Mouse (Mus musculus): ENCODE results near the gene Zfp788. TPM values are rescaled to one million over a fixed set of nuclear protein-coding genes. Genes with fewer than 3 reads are reported as not detected.
"Not testable (repeated sequence)": the region's sequence is repeated elsewhere in the genome, so short reads cannot be mapped to it uniquely, and the experiment has no call there.

Zfp788 gene
- polyA plus RNA-seq, 1 experiment from 2014 or later: 5.9 TPM

DNA sequence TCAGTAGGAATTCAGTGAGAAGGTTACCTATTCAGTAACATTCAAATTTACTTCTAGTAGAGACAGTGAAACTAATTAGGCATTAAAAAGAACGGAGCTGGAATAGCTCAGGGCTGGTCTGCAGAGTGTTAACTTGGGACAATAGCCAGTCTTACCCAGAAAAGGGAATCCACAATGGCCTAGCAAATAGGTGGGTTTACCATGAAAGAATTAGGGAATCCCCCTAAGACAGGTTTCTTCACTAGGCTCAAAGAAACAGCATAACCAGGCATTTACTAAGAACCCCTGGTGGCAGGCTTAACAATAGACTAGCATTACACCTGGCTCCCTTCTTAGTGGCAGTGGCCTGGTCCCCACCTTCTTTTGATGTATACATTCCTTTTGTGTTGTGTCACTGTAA lies 41.3 kb downstream of the Zfp788 start:
- not testable (repeated sequence) for H3K27me3 ChIP-seq (ENCODE audit: control insufficient read depth, insufficient read depth, low read length); ATAC-seq (replicated peaks; ENCODE audit: extremely low read depth, insufficient read depth, low FRiP score); H3K9ac ChIP-seq (ENCODE audit: low read length); H3K27ac ChIP-seq (ENCODE audit: low read length); H3K9me3 ChIP-seq (replicated peaks; ENCODE audit: control insufficient read depth, low read length); H3K4me1 ChIP-seq (ENCODE audit: control insufficient read depth, insufficient read depth, low read length); H3K4me3 ChIP-seq (ENCODE audit: low read length); H3K4me2 ChIP-seq (ENCODE audit: low read depth, low read length); H3K36me3 ChIP-seq (ENCODE audit: control insufficient read depth, insufficient read depth)
- WGBS: 60% methylated on average over 1 of the region's 1 CpGs

Other genes starting within 250 kb of the Zfp788 start
- gene AI987944, start 239.8 kb upstream of the Zfp788 start, polyA plus RNA-seq (2015; fragmentation: Nextera tagmentation; extraction: Ambion mirVana): 10.7 and 13.7 TPM in 2 replicates
- 0.14 and 0.22 TPM in 2 replicates for gene Vmn2r57, start 184.5 kb upstream of the Zfp788 start, polyA plus RNA-seq (2015; fragmentation: Nextera tagmentation; extraction: Ambion mirVana)
- 0.06 and 0.08 TPM in 2 replicates for gene Gm20449, start 133.8 kb upstream of the Zfp788 start, polyA plus RNA-seq (2015; fragmentation: Nextera tagmentation; extraction: Ambion mirVana)
- gene AW146154, start 133.3 kb upstream of the Zfp788 start, polyA plus RNA-seq (2015; fragmentation: Nextera tagmentation; extraction: Ambion mirVana): 6.7 and 8.8 TPM in 2 replicates
- gene Gm6871, start 59.5 kb upstream of the Zfp788 start, polyA plus RNA-seq (2015; fragmentation: Nextera tagmentation; extraction: Ambion mirVana): not detected in 2 replicates
- gene 2610021A01Rik, start 34.0 kb upstream of the Zfp788 start, polyA plus RNA-seq (2015; fragmentation: Nextera tagmentation; extraction: Ambion mirVana): 6.9 and 7.3 TPM in 2 replicates
- gene Vmn2r58, start 239.5 kb downstream of the Zfp788 start, polyA plus RNA-seq (2015; fragmentation: Nextera tagmentation; extraction: Ambion mirVana): not detected in 2 replicates

All from heart, embryonic 16.5 days (tissue).